Mouse (Mus musculus) myocyte (in vitro differentiated cells): ENCODE results near the gene Slc2a5.

Experiments used
- CEBPB ChIP-seq: IDR thresholded peaks from 2 replicates; pipeline ENCODE4 v1.6.1; 2011; ENCODE audit warnings: mild to moderate bottlenecking, moderate library complexity; ENCODE audit not compliant: poor library complexity, insufficient read depth, severe bottlenecking
- MAX ChIP-seq: IDR thresholded peaks from one replicate; pipeline ENCODE4 v1.6.1; 2011; ENCODE audit warnings: low read depth, mild to moderate bottlenecking, control low read depth
- POLR2A ChIP-seq: IDR thresholded peaks from one replicate; pipeline ENCODE4 v1.6.1; 2011; ENCODE audit warnings: low read depth, mild to moderate bottlenecking, control low read depth, moderate library complexity; ENCODE audit not compliant: insufficient read length
- USF1 ChIP-seq: IDR thresholded peaks from one replicate; pipeline ENCODE4 v1.6.1; 2011; ENCODE audit warnings: low read depth, mild to moderate bottlenecking, control low read depth, moderate library complexity

- TF ChIP-seq POLR2A: no peak
- TF ChIP-seq CEBPB: no peak
- TF ChIP-seq USF1: no peak
- no peak for TF ChIP-seq MAX
Measured at GRCm38 (mm10) chr4:150072416-150073101, 46.5 kb upstream of the Slc2a5 start.
